Mouse (Mus musculus): ENCODE measurements at regions not wholly inside any gene's neighbourhood (a gene's known extent, or its start where the extent isn't known, plus 50 kb on each side); places are given as distances from the start of the nearest gene placed in this dataset.
"Not testable (repeated sequence)": the region's sequence is repeated elsewhere in the genome, so short reads cannot be mapped to it uniquely, and the experiment has no call there.

- DNase-seq (ENCODE audit: low spot score) = no peak
Observed at GRCm38 (mm10) chr3:21729328-21729727, 347.1 kb upstream of the Tbl1xr1 start.

DNA sequence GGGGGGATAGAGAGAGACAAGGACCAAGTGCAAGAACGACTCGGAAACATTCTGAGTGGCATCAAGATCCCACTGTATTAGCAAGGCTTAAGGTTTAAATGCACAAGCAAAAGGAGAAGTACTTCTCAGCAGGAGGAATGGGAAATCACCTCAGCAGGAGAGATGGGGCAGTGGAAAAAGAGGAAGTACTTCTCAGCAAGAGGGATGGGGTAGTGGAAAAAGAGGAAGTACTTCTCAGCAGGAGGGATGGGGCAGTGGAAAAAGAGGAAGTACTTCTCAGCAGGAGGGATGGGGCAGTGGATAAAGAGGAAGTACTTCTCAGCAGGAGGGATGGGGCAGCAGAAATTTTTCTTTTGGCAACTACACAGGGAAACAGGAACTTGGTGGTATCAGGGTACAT lies 340.8 kb upstream of the Tbl1xr1 start:
- not testable (repeated sequence) for DNase-seq (ENCODE audit: low spot score)

- DNase-seq (ENCODE audit: low spot score) = no peak
Observed at GRCm38 (mm10) chr3:21739720-21740119, 336.7 kb upstream of the Tbl1xr1 start.

- no peak for DNase-seq (ENCODE audit: low spot score)
Observed at GRCm38 (mm10) chr3:21744107-21744506, 332.3 kb upstream of the Tbl1xr1 start.

GRCm38 (mm10) chr3:21760516-21761218 lies 315.8 kb upstream of the Tbl1xr1 start:
- no peak for DNase-seq (ENCODE audit: low spot score)

DNA sequence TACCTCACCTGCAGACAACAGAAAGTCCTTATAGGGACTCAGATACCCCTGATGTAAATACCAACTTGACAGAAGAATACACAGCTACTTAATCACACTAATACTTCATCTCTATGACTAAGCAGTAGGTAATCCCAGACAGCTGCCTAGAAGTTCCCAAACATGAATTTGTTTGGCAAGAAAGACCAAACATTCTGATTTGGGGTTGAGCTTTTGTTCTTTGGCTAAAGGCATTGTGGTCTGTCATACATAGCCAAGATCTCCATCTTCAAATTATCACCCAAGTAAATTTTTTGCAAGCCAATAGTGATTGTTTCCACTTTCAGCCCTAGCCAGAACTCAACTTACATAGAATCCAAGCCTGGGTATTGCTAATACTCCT lies 315.2 kb upstream of the Tbl1xr1 start:
- DNase-seq (ENCODE audit: low spot score) = no peak

GRCm38 (mm10) chr3:21761909-21762308 lies 314.5 kb upstream of the Tbl1xr1 start:
- DNase-seq (ENCODE audit: low spot score) = no peak

DNA sequence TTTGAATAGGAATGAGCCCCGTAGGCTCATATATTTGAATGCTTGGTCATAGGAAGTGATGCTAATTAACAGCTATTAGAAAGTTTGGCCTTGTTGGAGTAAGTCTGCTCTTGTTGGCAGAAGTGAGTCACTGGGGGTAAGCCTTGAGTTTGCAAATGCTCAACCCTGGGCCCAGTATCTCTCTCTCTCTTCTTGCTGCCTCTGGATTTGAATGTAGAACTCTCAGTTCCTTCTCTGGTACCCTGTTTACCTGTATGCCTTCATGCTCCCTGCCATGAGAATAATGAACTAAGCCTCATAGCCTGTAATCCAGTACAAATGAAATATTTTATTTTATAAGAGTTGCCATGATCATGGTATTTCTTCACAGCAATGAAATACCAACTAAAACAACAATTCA lies 308.4 kb upstream of the Tbl1xr1 start:
- no peak for DNase-seq (ENCODE audit: low spot score)

- DNase-seq (ENCODE audit: low spot score) = no peak
Observed at GRCm38 (mm10) chr3:21769920-21770547, 306.4 kb upstream of the Tbl1xr1 start.

DNA sequence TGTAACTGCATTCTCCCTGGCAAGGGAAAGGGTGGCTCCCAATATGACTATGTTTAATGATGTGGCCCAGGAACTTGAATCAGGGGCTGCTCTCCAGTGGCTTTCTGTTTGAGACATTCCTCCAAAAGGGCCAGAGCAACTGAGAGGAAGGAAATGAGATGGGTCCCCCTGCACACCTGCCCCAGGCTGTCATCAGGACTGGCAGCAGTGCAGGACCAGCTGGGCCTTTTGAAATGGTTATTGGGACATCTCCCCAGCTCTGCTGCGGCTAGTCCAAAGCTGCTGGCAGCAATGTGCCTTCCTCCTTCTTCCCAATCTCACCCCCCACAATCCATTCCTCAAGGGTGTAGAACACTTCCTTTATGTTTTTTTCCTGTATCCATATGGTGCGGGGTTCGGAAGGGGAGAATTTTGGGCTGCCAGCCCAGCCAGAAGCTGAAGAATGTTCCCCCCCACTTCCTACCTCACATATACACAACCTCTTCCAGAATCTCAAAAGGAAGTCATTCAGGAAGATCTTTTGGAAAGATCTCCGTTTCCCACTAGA lies 304.6 kb upstream of the Tbl1xr1 start:
- no peak for DNase-seq (ENCODE audit: low spot score)

DNA sequence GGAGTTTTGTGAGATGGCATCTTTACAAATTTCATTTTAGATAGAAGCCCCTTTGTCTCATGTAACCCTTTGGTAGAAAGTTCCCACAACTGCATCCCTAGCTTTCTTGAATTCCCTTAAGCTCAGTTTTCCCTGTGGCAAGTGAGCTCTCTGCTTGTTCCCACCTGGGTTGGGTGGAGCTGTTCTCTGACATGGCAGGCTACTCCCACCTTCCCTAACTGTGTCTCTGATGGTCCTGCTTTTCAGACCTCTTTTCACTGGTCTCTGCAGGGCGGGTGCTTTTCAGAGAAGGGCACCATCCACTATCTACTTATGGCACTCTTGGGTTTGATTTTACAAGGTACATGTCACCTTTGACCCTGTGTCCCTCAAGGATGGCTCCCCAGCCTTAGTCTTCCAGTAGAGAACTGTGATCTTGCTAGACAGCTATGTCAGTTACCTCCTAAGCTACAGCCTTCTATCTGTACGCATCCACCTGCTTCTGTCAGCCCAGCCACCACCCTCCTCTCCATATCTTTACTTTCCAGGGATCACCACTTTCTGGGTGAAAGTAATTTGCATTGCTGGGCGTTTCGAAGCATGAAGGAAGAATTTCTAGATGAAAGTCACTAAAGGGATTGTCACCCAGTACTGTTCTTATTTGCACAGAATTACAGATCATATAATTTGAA lies 302.1 kb upstream of the Tbl1xr1 start:
- no peak for DNase-seq (ENCODE audit: low spot score)

DNA sequence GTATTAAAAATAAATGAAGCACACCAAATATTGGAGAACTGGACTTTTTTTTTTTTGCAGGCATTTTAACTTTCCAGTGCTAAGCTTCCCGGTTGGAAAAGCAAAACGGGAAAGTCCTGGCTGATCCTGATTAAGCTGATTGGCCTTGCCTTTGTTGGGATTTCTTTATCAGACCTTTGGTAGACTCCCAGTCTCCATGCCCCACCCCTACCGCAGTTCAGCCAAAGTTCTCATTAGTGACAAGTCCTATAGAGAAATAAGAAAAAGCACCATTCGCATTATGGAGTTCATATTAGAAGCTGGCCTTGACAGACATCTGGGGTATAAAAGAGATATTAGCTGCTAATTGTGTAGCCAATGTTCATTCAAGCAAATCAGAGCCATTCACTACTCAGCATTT lies 297.7 kb upstream of the Tbl1xr1 start:
- DNase-seq (ENCODE audit: low spot score) = no peak

GRCm38 (mm10) chr3:21791983-21792631 lies 284.3 kb upstream of the Tbl1xr1 start:
- DNase-seq (ENCODE audit: low spot score) = no peak

DNA sequence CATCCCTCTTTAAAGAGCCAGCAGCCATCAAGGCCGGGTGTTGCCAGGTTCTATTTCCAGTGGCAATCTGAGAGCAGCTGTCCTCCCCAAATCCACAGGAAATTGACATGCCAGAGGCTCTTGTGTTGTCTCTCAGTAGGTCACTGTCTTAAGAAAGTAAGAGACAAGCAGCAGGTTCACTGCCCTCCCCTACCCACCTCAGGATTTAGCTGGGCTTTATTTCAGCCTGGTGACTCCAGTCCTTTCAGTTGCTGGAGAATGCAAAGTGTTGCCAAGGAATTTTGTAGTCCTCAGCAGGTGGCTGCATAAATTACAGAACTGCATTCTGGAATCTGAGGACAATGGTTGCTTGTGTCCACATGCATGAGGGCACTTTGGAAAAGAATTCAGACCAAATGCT lies 278.3 kb upstream of the Tbl1xr1 start:
- no peak for DNase-seq (ENCODE audit: low spot score)

DNA sequence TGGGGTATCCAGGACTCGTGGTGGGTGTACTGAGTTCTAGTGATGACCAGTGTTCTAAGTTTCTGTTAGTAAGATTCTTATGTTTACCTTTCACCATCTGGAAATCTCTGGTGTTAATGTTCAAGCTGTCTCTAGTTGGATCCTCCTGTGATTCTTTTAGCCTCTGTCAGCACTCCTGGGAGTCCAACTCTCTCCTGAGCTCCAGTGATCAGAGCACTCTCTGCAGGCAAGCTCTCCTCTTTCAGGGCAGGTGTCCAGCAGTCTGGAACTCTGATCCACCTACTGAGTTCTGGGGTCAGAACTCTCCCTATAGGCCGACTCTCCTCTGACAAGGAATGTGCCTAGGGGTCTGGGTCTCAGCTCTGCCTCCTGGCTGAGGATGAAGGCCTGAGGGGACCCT lies 272.6 kb upstream of the Tbl1xr1 start:
- not testable (repeated sequence) for DNase-seq (ENCODE audit: low spot score)

DNA sequence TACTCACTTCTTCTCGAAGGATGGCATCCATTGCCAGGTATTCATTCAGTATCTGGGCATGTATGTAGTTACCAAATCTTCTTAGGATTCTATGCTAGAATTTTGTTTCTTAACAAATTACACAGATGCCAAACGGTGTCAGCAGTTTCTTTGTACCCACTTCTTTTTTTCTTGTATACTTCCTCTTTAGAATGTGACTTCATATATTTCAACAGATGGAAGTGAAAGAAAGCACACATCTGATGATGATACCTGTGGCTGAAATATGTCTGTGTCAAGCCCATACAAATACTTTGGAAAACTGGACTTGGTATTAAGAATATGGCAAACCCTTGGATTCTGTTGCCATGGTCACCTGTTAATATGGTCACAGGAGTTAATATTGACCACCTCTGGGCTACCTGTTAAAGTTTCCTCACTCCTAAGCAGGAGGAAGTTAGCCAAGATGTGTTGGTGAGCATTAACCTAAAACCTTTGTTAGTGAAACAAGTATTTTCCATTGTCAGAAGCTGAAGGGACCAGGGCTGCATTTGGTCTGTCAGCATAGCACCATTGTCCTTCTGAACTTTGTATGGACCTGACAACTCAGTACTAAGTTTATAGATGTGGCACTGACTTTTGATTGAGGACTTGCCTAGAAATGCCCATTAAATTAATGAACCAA lies 269.8 kb upstream of the Tbl1xr1 start:
- no peak for DNase-seq (ENCODE audit: low spot score)

- DNase-seq (ENCODE audit: low spot score) = no peak
Observed at GRCm38 (mm10) chr3:21808539-21808938, 267.9 kb upstream of the Tbl1xr1 start.

DNA sequence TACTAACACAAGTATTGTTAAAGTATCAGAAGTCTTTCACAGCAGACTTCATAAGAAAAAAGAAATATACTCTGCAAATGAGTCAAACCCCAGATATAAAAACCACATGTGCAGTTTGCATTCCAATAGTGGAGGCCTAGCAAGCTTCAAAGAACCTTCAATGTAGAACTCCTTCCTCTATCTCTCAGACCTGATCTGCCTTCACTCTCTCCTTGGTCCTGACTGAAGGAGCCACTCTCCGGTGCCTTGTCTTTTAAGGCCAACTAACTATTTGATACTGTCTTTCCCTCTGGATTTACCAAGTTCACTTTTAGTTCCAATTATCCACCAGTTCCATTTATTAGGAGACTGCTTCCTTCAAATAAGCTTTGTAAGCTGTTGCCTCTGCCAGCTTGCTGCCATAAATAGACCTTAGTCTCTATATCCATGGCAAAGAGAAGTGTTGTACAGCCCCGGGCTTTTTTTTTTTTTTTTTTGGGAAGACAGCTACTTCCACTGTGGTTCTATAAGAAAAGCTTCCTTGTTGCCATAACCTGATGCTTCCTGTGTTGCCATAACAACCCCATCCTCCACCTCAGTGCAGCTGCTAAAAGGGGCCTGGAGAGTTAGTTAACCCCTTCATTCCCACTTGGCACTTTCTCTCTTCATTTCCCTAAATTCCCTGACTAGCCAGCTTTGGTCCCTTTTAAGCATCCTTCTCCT lies 266.5 kb upstream of the Tbl1xr1 start:
- no peak for DNase-seq (ENCODE audit: low spot score)

GRCm38 (mm10) chr3:21813401-21813800 lies 263.1 kb upstream of the Tbl1xr1 start:
- no peak for DNase-seq (ENCODE audit: low spot score)

GRCm38 (mm10) chr3:21816968-21817858 lies 259.2 kb upstream of the Tbl1xr1 start:
- DNase-seq (ENCODE audit: low spot score) = no peak
